Mouse (Mus musculus) bone marrow, adult 2 months (tissue): ENCODE measurements at regions not wholly inside any gene's neighbourhood (a gene's known extent, or its start where the extent isn't known, plus 50 kb on each side); places are given as distances from the start of the nearest gene placed in this dataset.

Experiments
- CTCF ChIP-seq: fragments of 200-500 bp; IDR thresholded peaks from 2 replicates; pipeline ENCODE4 v1.5.1; 2011; ENCODE audit warnings: low read length, control low read depth; ENCODE audit not compliant: control insufficient read depth, insufficient read depth
- POLR2A ChIP-seq: fragments of 200-500 bp; IDR thresholded peaks from 2 replicates; pipeline ENCODE4 v1.6.1; 2011; ENCODE audit warnings: low read depth, mild to moderate bottlenecking, control low read depth, low read length, borderline replicate concordance; ENCODE audit not compliant: control insufficient read depth

DNA sequence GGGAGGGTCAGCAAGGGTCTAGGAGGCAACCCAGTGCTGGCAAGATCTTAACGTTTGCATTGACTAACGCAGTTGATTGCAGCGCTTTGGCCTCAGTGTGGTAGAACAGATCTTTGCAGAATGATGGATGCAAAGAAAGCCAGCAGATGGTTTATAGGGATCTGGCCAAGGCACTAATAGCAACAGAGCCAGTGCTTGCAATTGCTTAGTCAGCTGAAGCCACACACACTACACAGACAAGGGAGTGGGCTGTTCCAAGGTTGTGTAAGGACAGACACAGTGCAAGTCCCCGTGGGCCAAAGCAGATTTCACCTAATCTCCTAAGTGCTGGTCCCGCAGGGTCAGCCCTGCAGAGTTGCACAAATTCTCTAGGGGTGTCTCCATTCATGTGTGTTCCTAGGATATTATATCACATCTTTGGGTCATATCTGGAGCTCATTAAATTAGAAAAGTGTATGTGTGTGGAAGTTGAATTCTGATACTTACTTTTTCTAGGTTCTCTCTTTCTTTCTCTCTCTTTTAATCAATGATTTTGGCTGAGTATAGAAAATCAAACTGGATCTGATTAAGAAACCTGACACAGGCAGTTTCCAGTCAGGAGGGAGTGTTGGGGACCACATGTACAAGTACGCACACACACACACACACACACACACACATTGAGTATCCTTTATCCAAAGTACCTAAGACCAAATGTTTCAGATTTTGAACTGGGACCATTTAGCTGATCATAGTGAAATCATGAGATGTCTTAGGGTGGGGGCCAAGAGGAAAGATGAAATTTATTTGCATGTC lies 68.5 kb upstream of the Mboat1 start:
- TF ChIP-seq CTCF = no peak
- no peak for TF ChIP-seq POLR2A
